21 mouse cellular contexts compared by ENCODE assay signal in genomic region chr16:24202653-24203052, GRCm38 (mm10).
A peak's percentile ranks its signal among the peaks of the same experiment; 100 is the strongest.
DNase-seq lines count a peak whose midpoint lies in the region; ATAC-seq and TF ChIP-seq lines count a peak whose summit lies in the region.
"Had no signal": no experiment of that assay in that cellular context is flagged by ENCODE, and none has a peak within 500 bp of the region (broad histone marks: within the 10 kb centered on the region; RNA-seq: fewer than 3 reads in every experiment).

No protein-coding gene starts in this region.

- H3K4me3 ChIP-seq in liver, postnatal 0 days (ENCODE audit: low read depth, low read length) = no peak overlapping the region
- H3K4me3 ChIP-seq in midbrain, embryonic 11.5 days (ENCODE audit: low read depth, low read length) = no peak overlapping the region
- H3K4me3 ChIP-seq in midbrain, postnatal 0 days (ENCODE audit: low read depth, low read length) = no peak overlapping the region
- no peak overlapping the region for H3K4me3 ChIP-seq in intestine, embryonic 15.5 days (replicated peaks)
- H3K4me3 ChIP-seq: embryonic facial prominence, embryonic 13.5 days; gastrocnemius, adult 2 months; hindbrain, embryonic 13.5 days had no signal

- H3K4me2 ChIP-seq in liver, postnatal 0 days (ENCODE audit: low read depth, low read length) = no peak overlapping the region
- H3K4me2 ChIP-seq in midbrain, embryonic 11.5 days = no peak overlapping the region
- no peak overlapping the region for H3K4me2 ChIP-seq in midbrain, postnatal 0 days (ENCODE audit: low read depth, low read length, poor library complexity, severe bottlenecking)
- no peak overlapping the region for H3K4me2 ChIP-seq in intestine, embryonic 15.5 days (replicated peaks)
- H3K4me2 ChIP-seq: embryonic facial prominence, embryonic 13.5 days; hindbrain, embryonic 13.5 days had no signal

- no peak for TF ChIP-seq EP300 in liver, postnatal 0 days (IDR thresholded peaks at IDR 0.05; ENCODE audit: low read depth)

- H3K27ac ChIP-seq in liver, postnatal 0 days (ENCODE audit: low read depth) = peak overlapping the region; percentile 50; the same call in 1 of the 2 replicates
- no peak overlapping the region for H3K27ac ChIP-seq in midbrain, embryonic 11.5 days (ENCODE audit: low read depth, low read length)
- H3K27ac ChIP-seq in midbrain, postnatal 0 days (ENCODE audit: low read depth, low read length) = no peak overlapping the region
- H3K27ac ChIP-seq in intestine, embryonic 15.5 days = no peak overlapping the region
- H3K27ac ChIP-seq: embryonic facial prominence, embryonic 13.5 days; gastrocnemius, adult 2 months; hindbrain, embryonic 13.5 days; hindbrain, postnatal 0 days had no signal

- no peak overlapping the region for H3K9ac ChIP-seq in liver, postnatal 0 days (replicated peaks)
- H3K9ac ChIP-seq in midbrain, embryonic 11.5 days (ENCODE audit: low read length) = no peak overlapping the region
- no peak overlapping the region for H3K9ac ChIP-seq in midbrain, postnatal 0 days (replicated peaks; ENCODE audit: low read length, poor library complexity, severe bottlenecking)
- no peak overlapping the region for H3K9ac ChIP-seq in intestine, embryonic 15.5 days
- H3K9ac ChIP-seq: embryonic facial prominence, embryonic 13.5 days; hindbrain, embryonic 13.5 days had no signal

- peaks cover 44% of the 10 kb centered on the region for H3K4me1 ChIP-seq in liver, postnatal 0 days (ENCODE audit: insufficient read depth)
- H3K4me1 ChIP-seq in midbrain, embryonic 11.5 days (ENCODE audit: control insufficient read depth, insufficient read depth, low read length) = no peaks in the 10 kb centered on the region
- H3K4me1 ChIP-seq in midbrain, postnatal 0 days (ENCODE audit: insufficient read depth, low read length) = no peaks in the 10 kb centered on the region
- H3K4me1 ChIP-seq in intestine, embryonic 15.5 days (replicated peaks) = no peaks in the 10 kb centered on the region
- H3K4me1 ChIP-seq: hindbrain, embryonic 13.5 days had no signal

- DNase-seq in liver, postnatal 0 days = no peak
- DNase-seq in liver = no peak
- peak; percentile 21 for DNase-seq in midbrain, embryonic 11.5 days (ENCODE audit: low spot score, missing footprints)
- DNase-seq in midbrain, postnatal 0 days (ENCODE audit: low spot score) = no peak
- no peak for DNase-seq in embryo, embryonic 9.5 days (ENCODE audit: extremely low spot score)
- DNase-seq: adrenal gland, adult 8-10 months; adrenal gland, postnatal 36 days; cerebellum, adult 11 months; cerebellum, adult 8-10 months; cerebellum, postnatal 14 days; gastrocnemius, adult 2 months; gastrocnemius, postnatal 25 days; heart, adult 11 months; heart, postnatal 10 days had no signal

- no peak for TF ChIP-seq CTCF in liver, postnatal 0 days (IDR thresholded peaks at IDR 0.05; ENCODE audit: low read depth)
- no peak for TF ChIP-seq CTCF in midbrain, postnatal 0 days (IDR thresholded peaks at IDR 0.05)

- ATAC-seq in liver, postnatal 0 days = no peak
- ATAC-seq in midbrain, embryonic 11.5 days (ENCODE audit: low FRiP score) = no peak
- ATAC-seq in midbrain, postnatal 0 days (ENCODE audit: low FRiP score) = no peak
- peak; percentile 75 for ATAC-seq in granulocyte monocyte progenitor cell, adult 5-6 weeks (replicated peaks; ENCODE audit: poor library complexity, severe bottlenecking)
- peak; percentile 65 for ATAC-seq in neutrophil, adult 5-6 weeks (ENCODE audit: extremely low read depth, insufficient number of reproducible peaks, low FRiP score, poor library complexity, severe bottlenecking)
- no peak for ATAC-seq in intestine, embryonic 15.5 days
- ATAC-seq: forebrain, embryonic 14.5 days; hindbrain, postnatal 0 days had no signal

- H3K27me3 ChIP-seq in liver, postnatal 0 days (ENCODE audit: insufficient read depth, low read length) = no peaks in the 10 kb centered on the region
- no peaks in the 10 kb centered on the region for H3K27me3 ChIP-seq in midbrain, embryonic 11.5 days (ENCODE audit: control insufficient read depth, insufficient read depth, low read length)
- H3K27me3 ChIP-seq in midbrain, postnatal 0 days (ENCODE audit: insufficient read depth, low read length) = no peaks in the 10 kb centered on the region
- no peaks in the 10 kb centered on the region for H3K27me3 ChIP-seq in intestine, embryonic 15.5 days (replicated peaks)
- H3K27me3 ChIP-seq: embryonic facial prominence, embryonic 13.5 days; hindbrain, embryonic 13.5 days had no signal

- no peaks in the 10 kb centered on the region for H3K9me3 ChIP-seq in liver, postnatal 0 days (ENCODE audit: low read length)
- no peaks in the 10 kb centered on the region for H3K9me3 ChIP-seq in midbrain, embryonic 11.5 days (ENCODE audit: control insufficient read depth, low read length)
- no peaks in the 10 kb centered on the region for H3K9me3 ChIP-seq in midbrain, postnatal 0 days (ENCODE audit: low read length)
- no peaks in the 10 kb centered on the region for H3K9me3 ChIP-seq in intestine, embryonic 15.5 days
- H3K9me3 ChIP-seq: embryonic facial prominence, embryonic 13.5 days; hindbrain, embryonic 13.5 days had no signal

- H3K36me3 ChIP-seq in liver, postnatal 0 days (replicated peaks; ENCODE audit: insufficient read depth, low read length) = no peaks in the 10 kb centered on the region
- H3K36me3 ChIP-seq in midbrain, embryonic 11.5 days (ENCODE audit: control insufficient read depth, insufficient read depth, low read length) = no peaks in the 10 kb centered on the region
- H3K36me3 ChIP-seq in midbrain, postnatal 0 days (ENCODE audit: insufficient read depth, low read length) = no peaks in the 10 kb centered on the region
- H3K36me3 ChIP-seq in intestine, embryonic 15.5 days = no peaks in the 10 kb centered on the region
- H3K36me3 ChIP-seq: embryonic facial prominence, embryonic 13.5 days; hindbrain, embryonic 13.5 days had no signal

- 63% methylated on average over 5 of the region's 5 CpGs for WGBS in liver, postnatal 0 days (ENCODE audit: insufficient replicate concordance)
- 84% methylated on average over 5 of the region's 5 CpGs for WGBS in midbrain, embryonic 11.5 days
- WGBS in midbrain, postnatal 0 days = 84% methylated on average over 5 of the region's 5 CpGs
- WGBS in intestine, embryonic 15.5 days = 87% methylated on average over 5 of the region's 5 CpGs

Comparison
In these comparisons a context has a peak if more than half of its experiments do, and no peak if none do; other contexts are left out.
1. ATAC-seq: peak in granulocyte monocyte progenitor cell, adult 5-6 weeks (single experiment) and neutrophil, adult 5-6 weeks (single experiment); none in liver, postnatal 0 days (single experiment), midbrain, embryonic 11.5 days (single experiment), midbrain, postnatal 0 days (single experiment) and intestine, embryonic 15.5 days (single experiment).